Mouse (Mus musculus) lung, embryonic 14.5 days (tissue): ENCODE data around the gene Slc12a4. TPM values are rescaled to one million over a fixed set of nuclear protein-coding genes. Genes with fewer than 3 reads are reported as not detected.

Source experiments
- ATAC-seq: fragments of 200-750 bp; cut with Nextera tagmentation; 2 replicates; pipeline ENCODE4 v1.8.0; 2017; ENCODE audit warnings: mild to moderate bottlenecking, moderate TSS enrichment, moderate library complexity; ENCODE audit not compliant: insufficient read depth
- DNase-seq: peaks from one replicate; pipeline ENCODE4 v3.0.0-alpha.2; 2015
- H3K27ac ChIP-seq: fragments of 300-500 bp; sonication (generic); 2 replicates; pipeline ENCODE4 v1.5.1; 2014; ENCODE audit warnings: low read depth, mild to moderate bottlenecking, moderate library complexity
- H3K27me3 ChIP-seq: fragments of 300-500 bp; sonication (generic); 2 replicates; pipeline ENCODE4 v1.6.1; 2014; ENCODE audit warnings: low read length, control low read depth; ENCODE audit not compliant: insufficient read depth
- H3K36me3 ChIP-seq: fragments of 300-500 bp; sonication (generic); 2 replicates; pipeline ENCODE4 v1.6.1; 2014; ENCODE audit warnings: control low read depth; ENCODE audit not compliant: insufficient read depth
- H3K4me1 ChIP-seq: fragments of 300-500 bp; sonication (generic); 2 replicates; pipeline ENCODE4 v1.6.1; 2014; ENCODE audit warnings: antibody characterized with exemption, control low read depth; ENCODE audit not compliant: insufficient read depth
- H3K4me2 ChIP-seq: fragments of 300-500 bp; sonication (generic); 2 replicates; pipeline ENCODE4 v1.6.1; 2014; ENCODE audit warnings: mild to moderate bottlenecking
- H3K4me3 ChIP-seq: fragments of 300-500 bp; sonication (generic); 2 replicates; pipeline ENCODE4 v1.5.1; 2014; ENCODE audit warnings: low read depth, low read length
- H3K9ac ChIP-seq: fragments of 300-500 bp; sonication (generic); 2 replicates; pipeline ENCODE4 v1.6.1; 2014
- H3K9me3 ChIP-seq: fragments of 300-500 bp; sonication (generic); 2 replicates; pipeline ENCODE4 v1.6.1; 2016; ENCODE audit warnings: low read depth, low read length, control low read depth
- CTCF ChIP-seq: IDR thresholded peaks from 2 replicates; pipeline ENCODE4 v1.5.1; 2016; ENCODE audit warnings: antibody characterized with exemption, low read depth
- WGBS: fragments of 180-500 bp; shearing (Covaris S2); extraction: QIAGEN DNeasy Blood & Tissue Kit; methylation state at CpG from one replicate; pipeline ENCODE4 v1.1.7; 2014; 5-methylcytosine and 5-hydroxymethylcytosine counted together
- polyA plus RNA-seq: library from polyadenylated mRNA; unstranded; fragments of >200 nt; fragmentation: Nextera tagmentation; extraction: Ambion mirVana; gene quantifications from 2 replicates; pipeline ENCODE4 v1.2.1, GENCODE M21; 2014

Gene Slc12a4
- polyA plus RNA-seq, 1 experiment from 2014 or later, result 35.8 TPM

GRCm38 (mm10) chr8:105935105-105935504 lies 30.8 kb downstream of the Slc12a4 start:
- Histone ChIP-seq H3K4me2 (no peak overlapping the region), H3K27ac (no peak overlapping the region), H3K4me1 (peaks cover 5% of the 10 kb centered on the region; the same call in 1 of the 2 replicates), H3K4me3 (no peak overlapping the region), H3K9me3 (no peaks in the 10 kb centered on the region), H3K36me3 (peaks cover 26% of the 10 kb centered on the region), H3K27me3 (no peaks in the 10 kb centered on the region), H3K9ac (no peak overlapping the region)
- no peak for DNase-seq
- WGBS, result 64% methylated on average over 6 of the region's 6 CpGs
- TF ChIP-seq CTCF, result no peak
- no peak for ATAC-seq

- no peak for TF ChIP-seq CTCF
- WGBS, result 84% methylated on average over 2 of the region's 2 CpGs
- ATAC-seq, result no peak
Observed at GRCm38 (mm10) chr8:105933762-105934161, 32.1 kb downstream of the Slc12a4 start, which contains the start of gene Ctrl. Gene Ctrl (minus strand): TSS chr8:105933862.

GRCm38 (mm10) chr8:105932525-105932924 lies 33.4 kb downstream of the Slc12a4 start:
- DNase-seq, result no peak
- H3K36me3 ChIP-seq, result peaks cover 32% of the 10 kb centered on the region
- H3K4me1 ChIP-seq, result peaks cover 5% of the 10 kb centered on the region; the same call in 1 of the 2 replicates
- H3K9ac ChIP-seq, result no peak overlapping the region
- no peaks in the 10 kb centered on the region for H3K27me3 ChIP-seq
- H3K9me3 ChIP-seq, result no peaks in the 10 kb centered on the region
- no peak overlapping the region for H3K4me2 ChIP-seq
- TF ChIP-seq CTCF, result no peak
- H3K27ac ChIP-seq, result no peak overlapping the region
- 88% methylated on average over 11 of the region's 11 CpGs for WGBS
- no peak overlapping the region for H3K4me3 ChIP-seq
- no peak for ATAC-seq

More at GRCm38 (mm10) chr8:105933762-105934161, 32.1 kb downstream of the Slc12a4 start, which contains the start of gene Ctrl:
- Histone ChIP-seq H3K36me3 (peaks cover 32% of the 10 kb centered on the region), H3K4me3 (no peak within 1 kb of the TSS), H3K9ac (no peak within 1 kb of the TSS), H3K4me2 (no peak within 1 kb of the TSS), H3K27me3 (no peaks in the 10 kb centered on the region), H3K4me1 (peaks cover 5% of the 10 kb centered on the region; the same call in 1 of the 2 replicates), H3K9me3 (no peaks in the 10 kb centered on the region), H3K27ac (no peak within 1 kb of the TSS)
- no peak for DNase-seq

- Histone ChIP-seq H3K4me2 (no peak overlapping the region), H3K4me3 (no peak overlapping the region), H3K9ac (no peak overlapping the region), H3K36me3 (peaks cover 35% of the 10 kb centered on the region), H3K27me3 (no peaks in the 10 kb centered on the region), H3K4me1 (peaks cover under 1% of the 10 kb centered on the region; the same call in 1 of the 2 replicates), H3K9me3 (no peaks in the 10 kb centered on the region), H3K27ac (no peak overlapping the region)
- TF ChIP-seq CTCF, result no peak
- ATAC-seq (no peak), DNase-seq (no peak)
- WGBS, result 92% methylated on average over 3 of the region's 3 CpGs
Observed at GRCm38 (mm10) chr8:105931271-105931670, 34.6 kb downstream of the Slc12a4 start.

GRCm38 (mm10) chr8:105930602-105931001 lies 35.3 kb downstream of the Slc12a4 start:
- Histone ChIP-seq H3K27me3 (no peaks in the 10 kb centered on the region), H3K27ac (no peak overlapping the region), H3K4me1 (no peaks in the 10 kb centered on the region), H3K9me3 (no peaks in the 10 kb centered on the region), H3K9ac (no peak overlapping the region), H3K36me3 (peaks cover 35% of the 10 kb centered on the region), H3K4me3 (no peak overlapping the region), H3K4me2 (no peak overlapping the region)
- peak; percentile 36 for ATAC-seq
- TF ChIP-seq CTCF, result peak; percentile 94
- peak; percentile 82 for DNase-seq
- 15% methylated on average over 8 of the region's 8 CpGs for WGBS

- WGBS, result 66% methylated on average over 3 of the region's 3 CpGs
- Histone ChIP-seq H3K4me2 (no peak overlapping the region), H3K4me1 (no peaks in the 10 kb centered on the region), H3K9ac (no peak overlapping the region), H3K36me3 (peaks cover 16% of the 10 kb centered on the region), H3K4me3 (no peak overlapping the region), H3K27ac (no peak overlapping the region), H3K27me3 (no peaks in the 10 kb centered on the region), H3K9me3 (no peaks in the 10 kb centered on the region)
- no peak for TF ChIP-seq CTCF
- no peak for ATAC-seq
- DNase-seq, result no peak
Observed at GRCm38 (mm10) chr8:105925123-105925522, 40.8 kb downstream of the Slc12a4 start.

- TF ChIP-seq CTCF, result no peak
- no peak for DNase-seq
- 82% methylated on average over 3 of the region's 3 CpGs for WGBS
- peaks cover 30% of the 10 kb centered on the region for H3K36me3 ChIP-seq
- H3K9me3 ChIP-seq, result no peaks in the 10 kb centered on the region
- no peaks in the 10 kb centered on the region for H3K4me1 ChIP-seq
- H3K9ac ChIP-seq, result no peak overlapping the region
- no peak for ATAC-seq
- H3K27ac ChIP-seq, result no peak overlapping the region
- H3K4me2 ChIP-seq, result no peak overlapping the region
- no peaks in the 10 kb centered on the region for H3K27me3 ChIP-seq
- H3K4me3 ChIP-seq, result no peak overlapping the region
Observed at GRCm38 (mm10) chr8:105919390-105919789, 46.5 kb downstream of the Slc12a4 start.
